Mouse (Mus musculus): ENCODE data around the gene Hist1h3c. TPM values are rescaled to one million over a fixed set of nuclear protein-coding genes. Genes with fewer than 3 reads are reported as not detected.

The Hist1h3c gene
- polyA plus RNA-seq, 1 experiment = 2.3 TPM

GRCm38 (mm10) chr13:23700786-23701520 is 44.4 kb downstream of the Hist1h3c start:
- no peak overlapping the region for H3K27ac ChIP-seq (ENCODE audit: control insufficient read depth, insufficient read depth, low read depth, low read length)
- no peak overlapping the region for H3K4me3 ChIP-seq (ENCODE audit: control insufficient read depth, low read depth, low read length)
- no peaks in the 10 kb centered on the region for H3K36me3 ChIP-seq (ENCODE audit: control insufficient read depth, insufficient read depth, low read length)
- TF ChIP-seq CTCF (IDR thresholded peaks at IDR 0.05; ENCODE audit: control insufficient read depth, insufficient read depth, insufficient replicate concordance, low read depth, low read length) (peak; percentile 30; the same call in 1 of the 2 replicates), POLR2A (IDR thresholded peaks at IDR 0.05; ENCODE audit: control insufficient read depth, low read depth, low read length) (no peak)
- no peaks in the 10 kb centered on the region for H3K27me3 ChIP-seq (ENCODE audit: control insufficient read depth, insufficient read depth, low read length)
- H3K4me1 ChIP-seq (ENCODE audit: control insufficient read depth, insufficient read depth, low read length) = peaks cover 5% of the 10 kb centered on the region

- Histone ChIP-seq H3K27me3 (ENCODE audit: control insufficient read depth, insufficient read depth, low read length) (no peaks in the 10 kb centered on the region), H3K4me3 (ENCODE audit: control insufficient read depth, low read depth, low read length) (no peak overlapping the region), H3K27ac (ENCODE audit: control insufficient read depth, insufficient read depth, low read depth, low read length) (no peak overlapping the region), H3K4me1 (ENCODE audit: control insufficient read depth, insufficient read depth, low read length) (peaks cover 13% of the 10 kb centered on the region), H3K36me3 (ENCODE audit: control insufficient read depth, insufficient read depth, low read length) (no peaks in the 10 kb centered on the region)
- no peak for TF ChIP-seq CTCF (IDR thresholded peaks at IDR 0.05; ENCODE audit: control insufficient read depth, insufficient read depth, insufficient replicate concordance, low read depth, low read length)
- TF ChIP-seq POLR2A (IDR thresholded peaks at IDR 0.05; ENCODE audit: control insufficient read depth, low read depth, low read length) = no peak
Measured at GRCm38 (mm10) chr13:23699767-23700166, 45.6 kb downstream of the Hist1h3c start.

DNA sequence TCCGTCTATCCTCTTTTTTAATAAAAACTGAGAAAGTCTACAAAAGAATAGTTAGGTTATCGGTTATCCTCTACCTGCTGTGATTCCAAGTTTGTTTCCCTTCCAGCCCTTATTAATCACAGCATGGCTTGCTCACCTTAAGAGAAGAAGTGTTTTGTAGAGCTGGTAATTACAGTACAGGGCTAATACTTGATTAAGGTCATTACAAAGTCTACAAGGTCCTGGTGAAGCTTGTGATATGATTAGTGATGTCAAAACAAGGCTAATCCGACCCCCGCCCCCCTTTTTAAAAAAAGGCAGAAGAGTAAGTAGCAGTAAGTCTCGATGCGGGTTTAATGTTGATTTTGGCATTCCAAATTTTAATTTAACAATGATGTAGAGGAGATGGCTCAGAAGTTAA is 46.4 kb downstream of the Hist1h3c start:
- peaks cover 13% of the 10 kb centered on the region for H3K4me1 ChIP-seq (ENCODE audit: control insufficient read depth, insufficient read depth, low read length)
- no peak overlapping the region for H3K4me3 ChIP-seq (ENCODE audit: control insufficient read depth, low read depth, low read length)
- H3K27ac ChIP-seq (ENCODE audit: control insufficient read depth, insufficient read depth, low read depth, low read length) = no peak overlapping the region
- no peaks in the 10 kb centered on the region for H3K36me3 ChIP-seq (ENCODE audit: control insufficient read depth, insufficient read depth, low read length)
- H3K27me3 ChIP-seq (ENCODE audit: control insufficient read depth, insufficient read depth, low read length) = no peaks in the 10 kb centered on the region
- TF ChIP-seq POLR2A (IDR thresholded peaks at IDR 0.05; ENCODE audit: control insufficient read depth, low read depth, low read length) (no peak), CTCF (IDR thresholded peaks at IDR 0.05; ENCODE audit: control insufficient read depth, insufficient read depth, insufficient replicate concordance, low read depth, low read length) (no peak)

GRCm38 (mm10) chr13:23698300-23698693 is 47.1 kb downstream of the Hist1h3c start, which contains the start of gene Hist1h4c:
Gene Hist1h4c (minus strand): TSS chr13:23698454.
- Histone ChIP-seq H3K36me3 (ENCODE audit: control insufficient read depth, insufficient read depth, low read length) (no peaks in the 10 kb centered on the region), H3K4me1 (ENCODE audit: control insufficient read depth, insufficient read depth, low read length) (peaks cover 13% of the 10 kb centered on the region), H3K4me3 (ENCODE audit: control insufficient read depth, low read depth, low read length) (peak within 1 kb of the TSS; percentile 89), H3K27me3 (ENCODE audit: control insufficient read depth, insufficient read depth, low read length) (no peaks in the 10 kb centered on the region), H3K27ac (ENCODE audit: control insufficient read depth, insufficient read depth, low read depth, low read length) (peak within 1 kb of the TSS; percentile 89)
- TF ChIP-seq CTCF (IDR thresholded peaks at IDR 0.05; ENCODE audit: control insufficient read depth, insufficient read depth, insufficient replicate concordance, low read depth, low read length) (no peak), POLR2A (IDR thresholded peaks at IDR 0.05; ENCODE audit: control insufficient read depth, low read depth, low read length) (peak; percentile 100)

DNA sequence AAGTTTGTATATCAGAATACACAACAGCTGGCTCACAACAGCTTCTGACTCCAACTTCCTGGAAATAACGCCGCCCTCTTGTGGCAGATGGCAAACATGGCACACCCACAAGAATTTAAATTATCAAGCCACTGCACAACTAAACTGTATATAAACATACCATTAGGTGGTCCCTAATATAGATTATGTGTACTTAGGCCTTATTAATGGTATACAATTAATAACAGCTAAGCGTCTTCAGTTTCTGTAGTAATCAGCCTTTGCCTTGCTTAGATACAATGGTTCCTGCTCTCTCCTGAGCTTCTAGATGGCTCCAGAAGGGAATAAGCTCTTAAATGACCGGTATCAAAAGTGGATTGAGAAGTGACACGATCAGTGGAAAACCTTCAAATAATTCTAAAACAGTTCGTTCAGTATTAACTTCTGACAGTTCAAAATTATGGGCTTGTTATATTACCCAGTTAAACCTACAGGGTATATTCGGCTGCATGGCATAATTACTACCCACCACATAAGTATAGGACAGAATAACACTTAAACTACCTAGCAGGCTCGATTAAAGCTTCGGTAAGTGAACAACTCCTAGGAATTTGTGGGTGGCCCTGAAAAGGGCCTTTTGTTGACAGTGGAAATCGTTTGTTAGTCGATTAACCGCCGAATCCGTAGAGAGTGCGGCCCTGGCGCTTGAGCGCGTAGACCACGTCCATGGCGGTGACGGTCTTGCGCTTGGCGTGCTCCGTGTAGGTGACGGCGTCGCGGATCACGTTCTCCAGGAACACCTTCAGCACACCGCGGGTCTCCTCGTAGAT is 47.7 kb downstream of the Hist1h3c start:
- H3K36me3 ChIP-seq (ENCODE audit: control insufficient read depth, insufficient read depth, low read length) = no peaks in the 10 kb centered on the region
- H3K4me1 ChIP-seq (ENCODE audit: control insufficient read depth, insufficient read depth, low read length) = peaks cover 13% of the 10 kb centered on the region
- peak overlapping the region; percentile 89 for H3K27ac ChIP-seq (ENCODE audit: control insufficient read depth, insufficient read depth, low read depth, low read length)
- peak overlapping the region; percentile 89 for H3K4me3 ChIP-seq (ENCODE audit: control insufficient read depth, low read depth, low read length)
- no peaks in the 10 kb centered on the region for H3K27me3 ChIP-seq (ENCODE audit: control insufficient read depth, insufficient read depth, low read length)
- TF ChIP-seq CTCF (IDR thresholded peaks at IDR 0.05; ENCODE audit: control insufficient read depth, insufficient read depth, insufficient replicate concordance, low read depth, low read length) (no peak), POLR2A (IDR thresholded peaks at IDR 0.05; ENCODE audit: control insufficient read depth, low read depth, low read length) (no peak)

DNA sequence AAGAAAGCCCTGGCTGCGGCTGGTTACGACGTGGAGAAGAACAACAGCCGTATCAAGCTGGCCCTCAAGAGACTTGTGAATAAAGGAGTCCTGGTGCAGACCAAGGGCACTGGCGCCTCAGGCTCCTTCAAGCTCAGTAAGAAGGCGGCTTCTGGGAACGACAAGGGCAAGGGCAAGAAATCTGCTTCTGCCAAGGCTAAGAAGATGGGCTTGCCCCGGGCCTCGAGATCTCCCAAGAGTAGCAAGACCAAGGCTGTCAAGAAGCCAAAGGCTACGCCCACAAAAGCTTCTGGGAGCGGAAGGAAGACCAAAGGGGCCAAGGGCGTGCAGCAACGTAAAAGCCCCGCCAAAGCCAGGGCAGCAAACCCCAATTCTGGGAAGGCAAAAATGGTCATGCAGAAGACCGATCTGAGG is 49.3 kb downstream of the Hist1h3c start:
- Histone ChIP-seq H3K27ac (ENCODE audit: control insufficient read depth, insufficient read depth, low read depth, low read length) (peak overlapping the region; percentile 93), H3K4me1 (ENCODE audit: control insufficient read depth, insufficient read depth, low read length) (peaks cover 13% of the 10 kb centered on the region), H3K27me3 (ENCODE audit: control insufficient read depth, insufficient read depth, low read length) (no peaks in the 10 kb centered on the region), H3K4me3 (ENCODE audit: control insufficient read depth, low read depth, low read length) (peak overlapping the region; percentile 76), H3K36me3 (ENCODE audit: control insufficient read depth, insufficient read depth, low read length) (no peaks in the 10 kb centered on the region)
- no peak for TF ChIP-seq POLR2A (IDR thresholded peaks at IDR 0.05; ENCODE audit: control insufficient read depth, low read depth, low read length)
- TF ChIP-seq CTCF (IDR thresholded peaks at IDR 0.05; ENCODE audit: control insufficient read depth, insufficient read depth, insufficient replicate concordance, low read depth, low read length) = no peak

DNA sequence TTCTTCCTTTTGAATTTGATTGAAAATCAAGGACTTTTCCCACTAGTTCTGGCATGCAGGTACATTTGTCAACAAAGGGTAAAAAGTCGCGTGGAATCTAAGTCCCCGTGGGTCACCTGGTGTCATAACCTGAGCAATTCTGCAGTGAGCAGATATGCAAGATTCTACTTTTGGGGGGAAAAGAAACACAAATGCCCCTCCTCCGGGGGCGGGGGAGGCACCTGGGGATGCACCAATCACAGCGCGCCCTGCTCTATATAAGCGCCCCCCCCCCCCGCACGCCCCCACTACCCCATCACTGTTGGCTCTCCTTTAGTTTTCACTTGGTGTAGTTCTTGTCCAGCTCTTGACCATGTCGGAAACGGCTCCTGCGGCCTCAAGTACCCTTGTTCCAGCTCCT is 49.9 kb downstream of the Hist1h3c start, which contains the start of gene Hist1h1t:
Gene Hist1h1t (plus strand): TSS at position 301 of the 400 bp plus-strand sequence.
- TF ChIP-seq CTCF (IDR thresholded peaks at IDR 0.05; ENCODE audit: control insufficient read depth, insufficient read depth, insufficient replicate concordance, low read depth, low read length) (no peak), POLR2A (IDR thresholded peaks at IDR 0.05; ENCODE audit: control insufficient read depth, low read depth, low read length) (no peak; the same call in 1 of the 2 replicates)
- H3K4me1 ChIP-seq (ENCODE audit: control insufficient read depth, insufficient read depth, low read length) = peaks cover 13% of the 10 kb centered on the region
- peak within 1 kb of the TSS; percentile 93 for H3K27ac ChIP-seq (ENCODE audit: control insufficient read depth, insufficient read depth, low read depth, low read length)
- H3K36me3 ChIP-seq (ENCODE audit: control insufficient read depth, insufficient read depth, low read length) = no peaks in the 10 kb centered on the region
- peak within 1 kb of the TSS; percentile 76 for H3K4me3 ChIP-seq (ENCODE audit: control insufficient read depth, low read depth, low read length)
- no peaks in the 10 kb centered on the region for H3K27me3 ChIP-seq (ENCODE audit: control insufficient read depth, insufficient read depth, low read length)

Other genes with a start within 250 kb of the Hist1h3c start
- 13.2 and 17.1 TPM in 2 replicates for gene Hist1h4h, start 214.6 kb downstream of the Hist1h3c start, polyA plus RNA-seq (2012; rRNA removed)
- 4.4 and 4.5 TPM in 2 replicates for gene Hist1h2af, start 211.7 kb downstream of the Hist1h3c start, polyA plus RNA-seq (2012; rRNA removed)
- gene Hist1h3g, start 210.2 kb downstream of the Hist1h3c start, polyA plus RNA-seq (2012; rRNA removed) = 1.3 and 2.7 TPM in 2 replicates
- 0.07 and 0.13 TPM in 2 replicates for gene Hist1h2bh, start 202.2 kb downstream of the Hist1h3c start, polyA plus RNA-seq (2012; rRNA removed)
- gene Hist1h3f, start 201.6 kb downstream of the Hist1h3c start, polyA plus RNA-seq (2012; rRNA removed) = 1.3 and 1.4 TPM in 2 replicates
- 2.1 and 3.7 TPM in 2 replicates for gene Hist1h4f, start 194.0 kb downstream of the Hist1h3c start, polyA plus RNA-seq (2012; rRNA removed)
- 0.02 and 0.04 TPM in 2 replicates for gene Hist1h1d, start 192.3 kb downstream of the Hist1h3c start, polyA plus RNA-seq (2012; rRNA removed)
- 2.8 and 3.2 TPM in 2 replicates for gene Hist1h3e, start 183.2 kb downstream of the Hist1h3c start, polyA plus RNA-seq (2012; rRNA removed)
- gene Hist1h2ae, start 174.4 kb downstream of the Hist1h3c start, polyA plus RNA-seq (2012; rRNA removed) = 0.34 and 0.36 TPM in 2 replicates
- gene Hist1h2bg, start 174.2 kb downstream of the Hist1h3c start, polyA plus RNA-seq (2012; rRNA removed) = 6.8 and 7.8 TPM in 2 replicates
- 0.98 and 2.9 TPM in 2 replicates for gene Hist1h2bf, start 171.4 kb downstream of the Hist1h3c start, polyA plus RNA-seq (2012; rRNA removed)
- 0.90 and 1.0 TPM in 2 replicates for gene Hist1h2ad, start 171.2 kb downstream of the Hist1h3c start, polyA plus RNA-seq (2012; rRNA removed)
- gene Hist1h3d, start 169.8 kb downstream of the Hist1h3c start, polyA plus RNA-seq (2012; rRNA removed) = 0.98 and 1.1 TPM in 2 replicates
- 2.7 and 2.9 TPM in 2 replicates for gene Hist1h4d, start 164.0 kb downstream of the Hist1h3c start, polyA plus RNA-seq (2012; rRNA removed)
- gene Hist1h2be, start 124.5 kb downstream of the Hist1h3c start, polyA plus RNA-seq (2012; rRNA removed) = 0.42 and 0.58 TPM in 2 replicates
- gene Hist1h1e, start 123.0 kb downstream of the Hist1h3c start, polyA plus RNA-seq (2012; rRNA removed) = 0.35 and 0.41 TPM in 2 replicates
- 0.20 and 0.26 TPM in 2 replicates for gene Hist1h2ac, start 61.7 kb downstream of the Hist1h3c start, polyA plus RNA-seq (2012; rRNA removed)
- gene Hist1h2bc, start 61.4 kb downstream of the Hist1h3c start, polyA plus RNA-seq (2012; rRNA removed) = 17.8 and 19.0 TPM in 2 replicates
- 22.2 and 24.8 TPM in 2 replicates for gene Hist1h1t, start 49.8 kb downstream of the Hist1h3c start, polyA plus RNA-seq (2012; rRNA removed)
- 20.1 and 20.6 TPM in 2 replicates for gene Hist1h4c, start 47.1 kb downstream of the Hist1h3c start, polyA plus RNA-seq (2012; rRNA removed)
- gene Hfe, start 34.7 kb downstream of the Hist1h3c start, polyA plus RNA-seq (2012; rRNA removed) = 5.2 and 6.1 TPM in 2 replicates
- gene Hist1h1c, start 6.8 kb downstream of the Hist1h3c start, polyA plus RNA-seq (2012; rRNA removed) = 5.4 and 6.9 TPM in 2 replicates
- gene Hist1h2bb, start 1.1 kb upstream of the Hist1h3c start, polyA plus RNA-seq (2012; rRNA removed) = 3.9 and 7.0 TPM in 2 replicates
- gene Hist1h2ab, start 5.5 kb upstream of the Hist1h3c start, polyA plus RNA-seq (2012; rRNA removed) = 4.4 and 6.2 TPM in 2 replicates
- 4.2 and 4.7 TPM in 2 replicates for gene Hist1h3b, start 6.7 kb upstream of the Hist1h3c start, polyA plus RNA-seq (2012; rRNA removed)
- gene Hist1h4b, start 11.4 kb upstream of the Hist1h3c start, polyA plus RNA-seq (2012; rRNA removed) = 2.4 and 2.5 TPM in 2 replicates
- gene Hist1h4a, start 15.6 kb upstream of the Hist1h3c start, polyA plus RNA-seq (2012; rRNA removed) = 83.8 and 94.1 TPM in 2 replicates
- 29.4 and 33.4 TPM in 2 replicates for gene Hist1h3a, start 16.8 kb upstream of the Hist1h3c start, polyA plus RNA-seq (2012; rRNA removed)
- gene Hist1h1a, start 18.1 kb upstream of the Hist1h3c start, polyA plus RNA-seq (2012; rRNA removed) = 2.9 and 4.3 TPM in 2 replicates
- gene Trim38, start 24.3 kb upstream of the Hist1h3c start, polyA plus RNA-seq (2012; rRNA removed) = 2.1 and 2.5 TPM in 2 replicates
- gene Slc17a2, start 61.4 kb upstream of the Hist1h3c start, polyA plus RNA-seq (2012; rRNA removed) = 0.40 and 0.41 TPM in 2 replicates
- gene Slc17a3, start 93.8 kb upstream of the Hist1h3c start, polyA plus RNA-seq (2012; rRNA removed) = 0.10 and 0.21 TPM in 2 replicates
- 0.11 and 0.22 TPM in 2 replicates for gene Slc17a1, start 122.1 kb upstream of the Hist1h3c start, polyA plus RNA-seq (2012; rRNA removed)
- not detected in 2 replicates for gene Slc17a4, start 169.4 kb upstream of the Hist1h3c start, polyA plus RNA-seq (2012; rRNA removed)
- 226 and 228 TPM in 2 replicates for gene Hist1h2ba, start 188.6 kb upstream of the Hist1h3c start, polyA plus RNA-seq (2012; rRNA removed)
- gene Hist1h2aa, start 188.9 kb upstream of the Hist1h3c start, polyA plus RNA-seq (2012; rRNA removed) = 39.5 and 59.1 TPM in 2 replicates
- gene Scgn, start 245.6 kb upstream of the Hist1h3c start, polyA plus RNA-seq (2012; rRNA removed) = 20.1 and 22.4 TPM in 2 replicates

Measured in testis, adult 2 months (tissue).